Mouse (Mus musculus): ENCODE results near the gene Secisbp2. TPM values are rescaled to one million over a fixed set of nuclear protein-coding genes. Genes with fewer than 3 reads are reported as not detected.
"Not testable (repeated sequence)": the region's sequence is repeated elsewhere in the genome, so short reads cannot be mapped to it uniquely, and the experiment has no call there.

Gene Secisbp2
- polyA plus RNA-seq, 1 experiment from 2014 or later: 29.2 TPM

DNA sequence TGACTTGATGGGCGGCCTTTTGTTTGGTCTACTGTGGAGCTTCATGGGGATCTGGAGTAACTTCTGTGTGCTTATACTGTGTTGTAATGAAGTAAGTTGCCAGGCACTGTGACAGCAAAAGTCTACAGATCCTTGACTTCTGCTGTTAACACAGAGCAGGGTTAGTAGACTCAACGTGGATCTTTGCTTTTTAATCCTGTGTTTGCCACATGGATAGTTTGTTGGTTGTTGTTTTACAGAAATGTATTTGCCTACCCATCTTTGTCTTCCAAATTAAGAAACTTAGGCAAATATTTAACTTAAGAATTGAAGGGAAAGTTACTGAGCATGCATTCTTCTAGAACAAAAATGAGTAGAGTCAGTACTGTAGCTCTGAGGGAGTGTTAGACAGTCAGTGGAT lies 12.1 kb downstream of the Secisbp2 start:
- no peaks in the 10 kb centered on the region for H3K9me3 ChIP-seq (ENCODE audit: control insufficient read depth, low read length)
- no peak overlapping the region for H3K27ac ChIP-seq (ENCODE audit: low read depth, low read length)
- no peak for DNase-seq (ENCODE audit: low spot score)
- H3K36me3 ChIP-seq (ENCODE audit: control insufficient read depth, insufficient read depth, low read length): peaks cover 13% of the 10 kb centered on the region; the same call in 1 of the 2 replicates
- H3K4me1 ChIP-seq (ENCODE audit: control insufficient read depth, insufficient read depth, low read length): no peaks in the 10 kb centered on the region
- no peak overlapping the region for H3K4me2 ChIP-seq (ENCODE audit: low read depth)
- H3K27me3 ChIP-seq (ENCODE audit: control insufficient read depth, insufficient read depth, low read length): no peaks in the 10 kb centered on the region
- H3K9ac ChIP-seq (ENCODE audit: low read length): no peak overlapping the region
- ATAC-seq (ENCODE audit: insufficient read depth, low FRiP score, low TSS enrichment): no peak
- H3K4me3 ChIP-seq (ENCODE audit: low read depth, low read length): no peak overlapping the region
- WGBS: 86% methylated on average over 2 of the region's 2 CpGs

DNA sequence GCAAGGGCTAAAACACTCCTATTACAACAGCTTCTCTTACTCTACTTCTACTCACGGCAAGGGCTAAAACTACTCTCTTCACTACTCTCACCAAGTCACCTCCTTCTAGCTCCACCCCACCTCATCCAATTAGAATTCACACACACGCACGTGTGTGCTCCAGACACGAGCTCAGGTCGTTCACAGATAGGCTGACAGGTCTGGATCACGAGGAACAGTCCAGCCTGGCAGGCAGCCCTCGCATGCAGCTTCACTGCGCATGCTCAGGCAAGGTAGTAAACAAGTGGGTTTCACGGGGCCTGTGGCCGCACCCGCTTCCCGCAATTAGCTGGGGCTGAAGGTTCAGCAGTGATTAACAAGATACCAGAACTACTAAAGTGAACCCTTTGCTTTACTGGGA lies 16.7 kb downstream of the Secisbp2 start:
- not testable (repeated sequence) for H3K9me3 ChIP-seq (ENCODE audit: control insufficient read depth, low read length); H3K9ac ChIP-seq (ENCODE audit: low read length); ATAC-seq (ENCODE audit: insufficient read depth, low FRiP score, low TSS enrichment); H3K4me3 ChIP-seq (ENCODE audit: low read depth, low read length); H3K27ac ChIP-seq (ENCODE audit: low read depth, low read length); H3K27me3 ChIP-seq (ENCODE audit: control insufficient read depth, insufficient read depth, low read length); DNase-seq (ENCODE audit: low spot score); H3K4me2 ChIP-seq (ENCODE audit: low read depth); H3K4me1 ChIP-seq (ENCODE audit: control insufficient read depth, insufficient read depth, low read length)
- peaks cover 14% of the 10 kb centered on the region for H3K36me3 ChIP-seq (ENCODE audit: control insufficient read depth, insufficient read depth, low read length)
- 92% methylated on average over 12 of the region's 12 CpGs for WGBS

- H3K4me3 ChIP-seq (ENCODE audit: low read depth, low read length): no peak overlapping the region
- ATAC-seq (ENCODE audit: insufficient read depth, low FRiP score, low TSS enrichment) (no peak), DNase-seq (ENCODE audit: low spot score) (no peak)
- H3K4me2 ChIP-seq (ENCODE audit: low read depth): no peak overlapping the region
- no peak overlapping the region for H3K27ac ChIP-seq (ENCODE audit: low read depth, low read length)
- H3K27me3 ChIP-seq (ENCODE audit: control insufficient read depth, insufficient read depth, low read length): no peaks in the 10 kb centered on the region
- no peaks in the 10 kb centered on the region for H3K9me3 ChIP-seq (ENCODE audit: control insufficient read depth, low read length)
- peaks cover 23% of the 10 kb centered on the region for H3K36me3 ChIP-seq (ENCODE audit: control insufficient read depth, insufficient read depth, low read length)
- no peaks in the 10 kb centered on the region for H3K4me1 ChIP-seq (ENCODE audit: control insufficient read depth, insufficient read depth, low read length)
- 89% methylated on average over 4 of the region's 4 CpGs for WGBS
- H3K9ac ChIP-seq (ENCODE audit: low read length): no peak overlapping the region
These were observed 25.1 kb downstream of the Secisbp2 start for GRCm38 (mm10) chr13:51676641-51677040.

GRCm38 (mm10) chr13:51677041-51677440 lies 25.5 kb downstream of the Secisbp2 start:
- no peaks in the 10 kb centered on the region for H3K4me1 ChIP-seq (ENCODE audit: control insufficient read depth, insufficient read depth, low read length)
- no peak overlapping the region for H3K4me2 ChIP-seq (ENCODE audit: low read depth)
- H3K4me3 ChIP-seq (ENCODE audit: low read depth, low read length): no peak overlapping the region
- no peak overlapping the region for H3K9ac ChIP-seq (ENCODE audit: low read length)
- H3K9me3 ChIP-seq (ENCODE audit: control insufficient read depth, low read length): no peaks in the 10 kb centered on the region
- H3K36me3 ChIP-seq (ENCODE audit: control insufficient read depth, insufficient read depth, low read length): peaks cover 26% of the 10 kb centered on the region
- DNase-seq (ENCODE audit: low spot score) (no peak), ATAC-seq (ENCODE audit: insufficient read depth, low FRiP score, low TSS enrichment) (no peak)
- H3K27ac ChIP-seq (ENCODE audit: low read depth, low read length): no peak overlapping the region
- H3K27me3 ChIP-seq (ENCODE audit: control insufficient read depth, insufficient read depth, low read length): no peaks in the 10 kb centered on the region
- 95% methylated on average over 12 of the region's 12 CpGs for WGBS

DNA sequence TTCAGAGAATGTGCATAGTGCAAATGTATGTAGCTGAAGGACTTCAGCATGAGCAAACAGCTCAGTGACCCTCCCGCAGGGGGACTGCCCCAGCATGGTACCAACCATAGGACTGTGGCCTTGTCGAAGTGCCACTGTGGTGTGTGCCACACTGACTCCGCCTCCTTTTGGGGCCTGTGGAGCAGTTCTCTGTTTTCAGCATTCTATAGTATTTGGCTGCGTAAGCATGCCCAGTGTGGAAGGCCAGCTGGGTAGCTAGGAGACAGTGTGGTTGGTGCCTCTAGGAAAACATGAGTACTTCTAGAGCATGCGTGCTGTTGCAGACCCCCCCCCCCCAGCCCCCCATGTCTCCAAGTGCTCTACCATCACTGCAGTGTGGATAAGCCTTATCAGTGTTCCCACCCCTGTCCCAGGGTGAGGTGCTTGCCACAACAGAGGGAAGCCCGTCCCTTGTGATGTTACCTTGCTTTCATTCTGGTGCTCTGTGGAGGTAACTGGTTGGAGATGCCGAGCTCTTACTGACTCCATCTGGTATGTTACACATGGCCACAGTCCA lies 26.2 kb downstream of the Secisbp2 start:
- no peak for DNase-seq (ENCODE audit: low spot score)
- H3K27me3 ChIP-seq (ENCODE audit: control insufficient read depth, insufficient read depth, low read length): no peaks in the 10 kb centered on the region
- H3K36me3 ChIP-seq (ENCODE audit: control insufficient read depth, insufficient read depth, low read length): peaks cover 30% of the 10 kb centered on the region
- no peak overlapping the region for H3K9ac ChIP-seq (ENCODE audit: low read length)
- no peak overlapping the region for H3K27ac ChIP-seq (ENCODE audit: low read depth, low read length)
- 93% methylated on average over 7 of the region's 7 CpGs for WGBS
- no peak overlapping the region for H3K4me3 ChIP-seq (ENCODE audit: low read depth, low read length)
- ATAC-seq (ENCODE audit: insufficient read depth, low FRiP score, low TSS enrichment): no peak
- H3K4me2 ChIP-seq (ENCODE audit: low read depth): no peak overlapping the region
- H3K9me3 ChIP-seq (ENCODE audit: control insufficient read depth, low read length): no peaks in the 10 kb centered on the region
- H3K4me1 ChIP-seq (ENCODE audit: control insufficient read depth, insufficient read depth, low read length): no peaks in the 10 kb centered on the region

DNA sequence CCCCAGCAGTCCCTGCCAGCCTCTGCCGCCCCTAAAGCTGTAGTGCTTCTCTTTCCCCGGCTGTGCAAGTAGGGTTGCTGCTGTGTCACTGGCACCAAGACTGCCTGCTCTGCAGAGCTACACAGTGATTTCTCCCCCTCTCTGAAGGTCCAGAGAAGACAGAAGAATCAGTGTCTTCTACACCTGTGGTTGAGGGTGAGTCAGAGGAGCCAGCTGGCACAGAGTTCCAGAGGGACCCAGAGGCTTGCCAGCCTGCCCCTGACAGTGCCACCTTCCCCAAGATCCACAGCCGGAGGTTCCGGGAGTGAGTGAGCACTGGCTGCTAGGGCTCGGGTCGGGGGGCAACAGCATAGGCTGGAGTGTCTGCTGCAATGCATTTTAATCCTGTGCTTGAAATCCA lies 27.2 kb downstream of the Secisbp2 start:
- 96% methylated on average over 6 of the region's 6 CpGs for whole genome bisulfite sequencing
- Histone ChIP-seq H3K4me2 (ENCODE audit: low read depth) (no peak overlapping the region), H3K27ac (ENCODE audit: low read depth, low read length) (no peak overlapping the region), H3K4me1 (ENCODE audit: control insufficient read depth, insufficient read depth, low read length) (no peaks in the 10 kb centered on the region), H3K27me3 (ENCODE audit: control insufficient read depth, insufficient read depth, low read length) (no peaks in the 10 kb centered on the region), H3K4me3 (ENCODE audit: low read depth, low read length) (no peak overlapping the region), H3K9me3 (ENCODE audit: control insufficient read depth, low read length) (no peaks in the 10 kb centered on the region), H3K36me3 (ENCODE audit: control insufficient read depth, insufficient read depth, low read length) (peaks cover 34% of the 10 kb centered on the region), H3K9ac (ENCODE audit: low read length) (no peak overlapping the region)
- DNase-seq (ENCODE audit: low spot score) (no peak), ATAC-seq (ENCODE audit: insufficient read depth, low FRiP score, low TSS enrichment) (no peak)

DNA sequence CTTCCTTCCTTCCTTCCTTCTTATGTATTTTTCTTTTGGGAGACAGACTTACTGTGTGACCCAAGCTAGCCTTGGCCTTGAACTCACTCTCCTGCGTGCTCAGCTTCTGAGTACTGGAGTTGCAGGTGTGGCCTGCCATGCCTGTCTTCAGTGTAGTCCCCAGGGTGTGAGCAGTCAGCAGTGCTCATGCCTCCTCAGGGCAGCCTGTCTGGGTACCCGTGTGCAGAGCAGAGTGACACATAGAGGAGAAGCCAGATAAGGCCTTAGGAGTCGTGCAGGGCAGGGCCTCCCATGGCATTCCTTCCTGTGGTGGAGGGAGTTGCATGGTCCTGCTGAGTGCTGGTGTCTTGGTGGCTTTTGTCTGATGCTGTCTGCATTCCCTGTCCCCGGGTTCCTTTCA lies 27.8 kb downstream of the Secisbp2 start:
- Histone ChIP-seq H3K27me3 (ENCODE audit: control insufficient read depth, insufficient read depth, low read length) (no peaks in the 10 kb centered on the region), H3K4me2 (ENCODE audit: low read depth) (no peak overlapping the region), H3K27ac (ENCODE audit: low read depth, low read length) (no peak overlapping the region), H3K4me3 (ENCODE audit: low read depth, low read length) (no peak overlapping the region), H3K9me3 (ENCODE audit: control insufficient read depth, low read length) (no peaks in the 10 kb centered on the region), H3K9ac (ENCODE audit: low read length) (no peak overlapping the region), H3K4me1 (ENCODE audit: control insufficient read depth, insufficient read depth, low read length) (no peaks in the 10 kb centered on the region), H3K36me3 (ENCODE audit: control insufficient read depth, insufficient read depth, low read length) (peaks cover 31% of the 10 kb centered on the region)
- 86% methylated on average over 4 of the region's 4 CpGs for WGBS
- DNase-seq (ENCODE audit: low spot score) (no peak), ATAC-seq (ENCODE audit: insufficient read depth, low FRiP score, low TSS enrichment) (no peak)

DNA sequence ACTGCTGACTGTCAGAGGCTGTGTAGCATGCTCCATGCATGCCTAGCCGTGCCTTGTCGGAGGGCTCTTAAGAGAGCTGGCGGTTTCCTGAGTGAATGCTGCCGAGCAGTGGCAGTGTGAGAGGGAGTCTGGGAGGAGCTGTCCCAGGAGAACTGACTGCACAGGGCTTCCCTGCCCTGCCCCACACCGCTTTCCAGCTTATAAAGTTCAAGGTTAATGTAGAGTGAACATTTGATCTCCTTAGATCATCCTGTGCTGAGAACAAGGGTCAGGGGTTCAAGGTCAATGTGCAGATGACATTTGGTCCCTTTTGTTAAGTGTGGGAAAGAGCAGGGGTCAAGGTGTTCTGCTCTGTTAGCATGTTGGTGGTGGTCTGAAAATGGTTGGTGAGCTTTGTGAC lies 29.6 kb downstream of the Secisbp2 start:
- H3K4me3 ChIP-seq (ENCODE audit: low read depth, low read length): no peak overlapping the region
- ATAC-seq (ENCODE audit: insufficient read depth, low FRiP score, low TSS enrichment) (no peak), DNase-seq (ENCODE audit: low spot score) (no peak)
- H3K9ac ChIP-seq (ENCODE audit: low read length): no peak overlapping the region
- H3K36me3 ChIP-seq (ENCODE audit: control insufficient read depth, insufficient read depth, low read length): peaks cover 27% of the 10 kb centered on the region
- H3K27ac ChIP-seq (ENCODE audit: low read depth, low read length): no peak overlapping the region
- no peaks in the 10 kb centered on the region for H3K9me3 ChIP-seq (ENCODE audit: control insufficient read depth, low read length)
- H3K4me2 ChIP-seq (ENCODE audit: low read depth): no peak overlapping the region
- H3K4me1 ChIP-seq (ENCODE audit: control insufficient read depth, insufficient read depth, low read length): no peaks in the 10 kb centered on the region
- WGBS: 92% methylated on average over 5 of the region's 5 CpGs
- no peaks in the 10 kb centered on the region for H3K27me3 ChIP-seq (ENCODE audit: control insufficient read depth, insufficient read depth, low read length)

DNA sequence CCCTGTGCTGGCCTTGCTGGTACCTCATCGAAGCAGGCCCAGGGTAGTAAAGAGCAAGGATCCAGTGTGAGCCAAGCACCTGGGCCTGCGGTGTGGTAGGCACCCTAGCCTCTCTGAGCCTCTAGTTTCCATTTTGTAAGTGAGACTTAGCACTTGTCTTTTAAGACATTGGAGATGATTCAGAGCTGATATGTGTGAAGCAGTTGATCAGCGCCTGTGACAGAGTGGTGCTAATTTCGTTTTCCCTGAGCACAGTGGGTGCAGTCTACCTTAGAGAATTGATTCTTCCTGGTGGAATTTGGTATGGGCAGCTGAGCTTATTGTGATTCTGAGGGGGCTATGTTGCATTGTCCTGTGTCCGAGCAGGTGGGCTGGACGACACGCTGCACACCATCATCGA lies 30.1 kb downstream of the Secisbp2 start:
- no peaks in the 10 kb centered on the region for H3K9me3 ChIP-seq (ENCODE audit: control insufficient read depth, low read length)
- no peak overlapping the region for H3K4me2 ChIP-seq (ENCODE audit: low read depth)
- H3K4me1 ChIP-seq (ENCODE audit: control insufficient read depth, insufficient read depth, low read length): no peaks in the 10 kb centered on the region
- ATAC-seq (ENCODE audit: insufficient read depth, low FRiP score, low TSS enrichment) (no peak), DNase-seq (ENCODE audit: low spot score) (no peak)
- H3K27ac ChIP-seq (ENCODE audit: low read depth, low read length): no peak overlapping the region
- peaks cover 26% of the 10 kb centered on the region for H3K36me3 ChIP-seq (ENCODE audit: control insufficient read depth, insufficient read depth, low read length)
- no peak overlapping the region for H3K9ac ChIP-seq (ENCODE audit: low read length)
- 89% methylated on average over 8 of the region's 8 CpGs for WGBS
- no peaks in the 10 kb centered on the region for H3K27me3 ChIP-seq (ENCODE audit: control insufficient read depth, insufficient read depth, low read length)
- no peak overlapping the region for H3K4me3 ChIP-seq (ENCODE audit: low read depth, low read length)

Measured in neural tube, embryonic 11.5 days (tissue).